Mouse (Mus musculus) stomach, embryonic 14.5 days (tissue): ENCODE measurements around the gene Rps10. TPM values are rescaled to one million over a fixed set of nuclear protein-coding genes. Genes with fewer than 3 reads are reported as not detected.
A peak's percentile ranks its signal among the peaks of the same experiment; 100 is the strongest.

Experiments used
- ATAC-seq: fragments of 200-750 bp; cut with Nextera tagmentation; 2 replicates; pipeline ENCODE4 v1.8.0; 2017; ENCODE audit warnings: low read depth, moderate TSS enrichment; ENCODE audit not compliant: insufficient number of reproducible peaks, insufficient read depth, low FRiP score
- H3K27ac ChIP-seq: fragments of 300-500 bp; sonication (generic); 2 replicates; pipeline ENCODE4 v1.5.1; 2014; ENCODE audit warnings: mild to moderate bottlenecking, low read length, moderate library complexity, mixed read lengths
- H3K27me3 ChIP-seq: fragments of 300-500 bp; sonication (generic); 2 replicates; pipeline ENCODE4 v1.6.1; 2014; ENCODE audit warnings: low read length, control low read depth, mixed read lengths; ENCODE audit not compliant: control insufficient read depth, insufficient read depth
- H3K36me3 ChIP-seq: fragments of 300-500 bp; sonication (generic); 2 replicates; pipeline ENCODE4 v1.6.1; 2014; ENCODE audit warnings: mild to moderate bottlenecking, control low read depth, low read length, moderate library complexity, mixed read lengths; ENCODE audit not compliant: control insufficient read depth, insufficient read depth
- H3K4me1 ChIP-seq: fragments of 300-500 bp; sonication (generic); 2 replicates; pipeline ENCODE4 v1.6.1; 2014; ENCODE audit warnings: low read length, control low read depth, mixed read lengths; ENCODE audit not compliant: control insufficient read depth, insufficient read depth
- H3K4me2 ChIP-seq: fragments of 300-500 bp; sonication (generic); replicated peaks from 2 replicates; pipeline ENCODE4 v1.6.1; 2014; ENCODE audit warnings: low read depth, low read length, control low read depth
- H3K4me3 ChIP-seq: fragments of 300-500 bp; sonication (generic); 2 replicates; pipeline ENCODE4 v1.5.1; 2014; ENCODE audit warnings: low read depth, low read length, control low read depth
- H3K9ac ChIP-seq: fragments of 300-500 bp; sonication (generic); replicated peaks from 2 replicates; pipeline ENCODE4 v1.6.1; 2014; ENCODE audit warnings: low read depth, mild to moderate bottlenecking, control low read depth, low read length, moderate library complexity, mixed read lengths
- H3K9me3 ChIP-seq: fragments of 300-500 bp; sonication (generic); 2 replicates; pipeline ENCODE4 v1.6.1; 2016; ENCODE audit warnings: low read depth, low read length, control low read depth; ENCODE audit not compliant: control insufficient read depth
- WGBS: fragments of 180-500 bp; shearing (Covaris S2); extraction: QIAGEN DNeasy Blood & Tissue Kit; methylation state at CpG from one replicate; pipeline ENCODE4 v1.1.7; 2014; 5-methylcytosine and 5-hydroxymethylcytosine counted together
- polyA plus RNA-seq: library from polyadenylated mRNA; unstranded; fragments of >200 nt; fragmentation: Nextera tagmentation; extraction: Ambion mirVana; gene quantifications from 2 replicates; pipeline ENCODE4 v1.2.1, GENCODE M21; 2014

Gene Rps10
- polyA plus RNA-seq, 1 experiment from 2014 or later = 1,246 TPM

DNA sequence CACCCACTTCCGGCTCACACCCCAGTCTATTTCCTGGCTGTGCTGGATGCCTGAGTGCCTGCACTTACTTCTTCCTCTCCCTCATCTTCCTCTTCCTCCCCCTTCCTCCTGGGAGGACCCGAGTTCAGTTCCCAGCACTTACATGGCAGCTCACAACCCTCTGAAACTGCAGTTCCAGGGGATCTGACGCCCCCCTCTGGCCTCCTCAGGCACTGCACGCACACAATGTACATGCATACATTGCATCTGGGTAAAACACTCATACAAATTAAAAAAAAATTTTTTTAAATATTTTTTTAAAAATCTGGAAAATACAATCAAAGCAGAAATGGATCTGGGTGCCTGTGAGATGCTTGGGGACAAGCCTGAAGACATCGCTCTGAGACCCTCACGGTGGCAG lies 35.3 kb upstream of the Rps10 start:
- no peaks in the 10 kb centered on the region for H3K9me3 ChIP-seq
- WGBS = 81% methylated on average over 6 of the region's 6 CpGs
- no peak overlapping the region for H3K4me3 ChIP-seq
- H3K27ac ChIP-seq = no peak overlapping the region
- H3K9ac ChIP-seq = no peak overlapping the region
- no peaks in the 10 kb centered on the region for H3K27me3 ChIP-seq
- H3K36me3 ChIP-seq = no peaks in the 10 kb centered on the region
- no peaks in the 10 kb centered on the region for H3K4me1 ChIP-seq
- no peak overlapping the region for H3K4me2 ChIP-seq
- ATAC-seq = no peak

DNA sequence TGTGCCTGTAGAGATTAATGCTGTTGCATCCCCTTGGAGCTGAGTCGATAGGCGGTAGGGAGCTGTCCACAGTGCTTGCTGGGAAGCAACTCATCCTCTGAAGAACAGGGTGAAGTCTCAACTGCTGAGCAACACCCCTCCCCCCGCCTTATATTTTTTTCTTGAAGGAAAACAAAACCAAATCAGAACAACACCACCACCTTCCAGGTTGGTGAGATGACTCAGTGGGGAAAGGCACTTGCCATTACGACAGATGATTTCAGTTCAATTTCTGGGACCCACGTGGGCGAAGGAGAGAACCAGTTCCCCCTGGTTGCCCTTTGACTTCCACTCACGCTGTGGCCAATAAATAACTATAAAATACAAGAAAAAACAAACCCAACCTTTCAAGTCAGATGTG lies 22.3 kb upstream of the Rps10 start:
- no peak overlapping the region for H3K4me3 ChIP-seq
- 67% methylated on average over 7 of the region's 7 CpGs for WGBS
- H3K9ac ChIP-seq = no peak overlapping the region
- no peak for ATAC-seq
- peaks cover 9% of the 10 kb centered on the region; the same call in 1 of the 2 replicates for H3K4me1 ChIP-seq
- no peak overlapping the region for H3K4me2 ChIP-seq
- no peaks in the 10 kb centered on the region for H3K9me3 ChIP-seq
- H3K36me3 ChIP-seq = no peaks in the 10 kb centered on the region
- H3K27ac ChIP-seq = no peak overlapping the region
- H3K27me3 ChIP-seq = peaks cover 13% of the 10 kb centered on the region; the same call in 1 of the 2 replicates

DNA sequence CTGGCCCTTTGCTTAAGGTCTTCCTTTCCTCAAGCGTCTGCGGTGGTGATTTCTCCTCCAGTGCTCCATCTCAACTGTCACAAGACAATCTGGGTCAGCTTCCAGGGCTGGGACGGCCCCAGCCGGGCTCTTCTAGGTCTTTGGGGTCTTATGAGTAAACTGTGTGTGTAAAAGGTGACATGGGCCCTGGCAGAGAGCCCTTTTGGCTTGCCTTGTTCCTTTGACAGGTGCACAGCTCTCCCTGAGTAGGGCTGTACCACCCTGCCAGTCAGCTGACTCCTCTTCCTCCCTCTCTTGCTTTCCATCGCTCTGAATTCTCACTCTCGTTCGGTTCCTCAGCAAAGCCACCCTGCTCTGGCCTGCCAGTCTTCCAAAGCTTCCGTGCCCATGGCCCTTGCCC lies 20.7 kb upstream of the Rps10 start:
- no peak overlapping the region for H3K27ac ChIP-seq
- WGBS = 66% methylated on average over 8 of the region's 8 CpGs
- H3K4me2 ChIP-seq = no peak overlapping the region
- H3K27me3 ChIP-seq = peaks cover 13% of the 10 kb centered on the region; the same call in 1 of the 2 replicates
- ATAC-seq = no peak
- no peaks in the 10 kb centered on the region for H3K36me3 ChIP-seq
- no peak overlapping the region for H3K9ac ChIP-seq
- no peaks in the 10 kb centered on the region for H3K9me3 ChIP-seq
- no peak overlapping the region for H3K4me3 ChIP-seq
- H3K4me1 ChIP-seq = peaks cover 9% of the 10 kb centered on the region; the same call in 1 of the 2 replicates

GRCm38 (mm10) chr17:27656414-27656813 lies 19.9 kb upstream of the Rps10 start:
- Histone ChIP-seq H3K36me3 (no peaks in the 10 kb centered on the region), H3K9ac (no peak overlapping the region), H3K27ac (no peak overlapping the region), H3K4me2 (no peak overlapping the region; the same call in 1 of the 2 replicates), H3K27me3 (peaks cover 13% of the 10 kb centered on the region; the same call in 1 of the 2 replicates), H3K4me3 (no peak overlapping the region), H3K4me1 (peaks cover 9% of the 10 kb centered on the region; the same call in 1 of the 2 replicates), H3K9me3 (no peaks in the 10 kb centered on the region)
- WGBS = 9% methylated on average over 5 of the region's 5 CpGs
- ATAC-seq = no peak

GRCm38 (mm10) chr17:27656011-27656399 lies 19.5 kb upstream of the Rps10 start:
- Histone ChIP-seq H3K4me3 (peak overlapping the region; percentile 31), H3K4me2 (peak overlapping the region; percentile 62), H3K4me1 (peaks cover 9% of the 10 kb centered on the region; the same call in 1 of the 2 replicates), H3K27me3 (peaks cover 13% of the 10 kb centered on the region; the same call in 1 of the 2 replicates), H3K36me3 (no peaks in the 10 kb centered on the region), H3K27ac (no peak overlapping the region), H3K9ac (no peak overlapping the region), H3K9me3 (no peaks in the 10 kb centered on the region)
- 8% methylated on average over 14 of the region's 14 CpGs for WGBS
- ATAC-seq = no peak

- Histone ChIP-seq H3K36me3 (no peaks in the 10 kb centered on the region), H3K27me3 (peaks cover 13% of the 10 kb centered on the region; the same call in 1 of the 2 replicates), H3K9ac (no peak within 1 kb of the TSS), H3K4me2 (peak within 1 kb of the TSS; percentile 62), H3K27ac (no peak within 1 kb of the TSS), H3K4me3 (peak within 1 kb of the TSS; percentile 31), H3K9me3 (no peaks in the 10 kb centered on the region), H3K4me1 (peaks cover 9% of the 10 kb centered on the region; the same call in 1 of the 2 replicates)
- 1% methylated on average over 56 of the region's 65 CpGs for WGBS
- ATAC-seq = peak; percentile 59
Observed at GRCm38 (mm10) chr17:27655089-27656010, 18.9 kb upstream of the Rps10 start, which contains the start of gene Pacsin1. Gene Pacsin1 (plus strand): TSS chr17:27655509.

GRCm38 (mm10) chr17:27653253-27653959 lies 16.9 kb upstream of the Rps10 start:
- Histone ChIP-seq H3K9me3 (no peaks in the 10 kb centered on the region), H3K4me2 (no peak overlapping the region), H3K9ac (no peak overlapping the region), H3K36me3 (no peaks in the 10 kb centered on the region), H3K27ac (no peak overlapping the region), H3K4me1 (peaks cover 9% of the 10 kb centered on the region; the same call in 1 of the 2 replicates), H3K4me3 (no peak overlapping the region), H3K27me3 (peaks cover 13% of the 10 kb centered on the region; the same call in 1 of the 2 replicates)
- WGBS = 58% methylated on average over 10 of the region's 10 CpGs
- ATAC-seq = no peak

GRCm38 (mm10) chr17:27652046-27652790 lies 15.7 kb upstream of the Rps10 start:
- Histone ChIP-seq H3K4me3 (no peak overlapping the region), H3K27me3 (peaks cover 13% of the 10 kb centered on the region; the same call in 1 of the 2 replicates), H3K9me3 (no peaks in the 10 kb centered on the region), H3K4me2 (no peak overlapping the region), H3K9ac (no peak overlapping the region), H3K36me3 (no peaks in the 10 kb centered on the region), H3K4me1 (peaks cover 9% of the 10 kb centered on the region; the same call in 1 of the 2 replicates), H3K27ac (no peak overlapping the region)
- no peak for ATAC-seq
- WGBS = 82% methylated on average over 23 of the region's 23 CpGs
